Mouse (Mus musculus) megakaryocyte, adult 5-6 weeks (primary cell): Measurements from ENCODE around the gene Iqcm. TPM values are rescaled to one million over a fixed set of nuclear protein-coding genes. Genes with fewer than 3 reads are reported as not detected.

Source experiments
- total RNA-seq, 2 experiments: library from RNA; stranded (forward) in 1 of 2; stranded (reverse) in 1 of 2; fragments of 153-499, 151-499 nt in 1 of 2; fragments of 221-1000, 200-1000 nt in 1 of 2; gene quantifications; 2 replicates each; pipeline versions ENCODE4 v1.2.3 to v1.2.4; 2015 to 2017

Iqcm gene
- total RNA-seq, 2 experiments from 2014 or later = not detected

Other genes starting within 250 kb of the Iqcm start
- gene Rasd2, start 234.8 kb upstream of the Iqcm start, total RNA-seq (2015) = 0.18 TPM in 1 of 2 replicates, not detected in the other
- gene Rasd2, start 234.8 kb upstream of the Iqcm start, total RNA-seq (2017) = not detected in 2 replicates
- 0.16 TPM in 1 of 2 replicates, not detected in the other for gene Gm10358, start 42.1 kb upstream of the Iqcm start, total RNA-seq (2015)
- 0.48 TPM in 1 of 2 replicates, not detected in the other for gene Gm10358, start 42.1 kb upstream of the Iqcm start, total RNA-seq (2017)